Mouse (Mus musculus): Measurements from ENCODE around the gene P2rx7.

P2rx7 gene

DNA sequence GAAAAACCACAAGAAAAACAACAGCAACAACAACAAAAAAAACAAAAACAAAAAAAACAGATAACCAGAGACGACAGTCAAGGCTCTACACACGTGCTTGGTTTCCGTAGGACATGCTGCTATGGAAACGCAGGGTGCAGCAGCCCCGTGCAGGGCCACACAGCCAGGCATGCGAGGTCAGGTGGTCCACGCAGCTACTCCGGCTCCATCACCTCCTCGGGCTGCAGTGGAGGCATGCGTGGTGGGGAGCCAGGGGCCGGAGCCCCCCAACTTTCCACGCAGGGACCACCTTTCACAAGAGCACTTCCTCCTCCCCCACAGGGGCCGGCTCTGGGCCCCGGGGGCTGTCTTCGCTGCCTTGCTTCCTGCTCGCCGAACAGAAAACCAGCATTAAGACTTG, 90.2 kb downstream of the P2rx7 start:
- DNase-seq: no peak

DNA sequence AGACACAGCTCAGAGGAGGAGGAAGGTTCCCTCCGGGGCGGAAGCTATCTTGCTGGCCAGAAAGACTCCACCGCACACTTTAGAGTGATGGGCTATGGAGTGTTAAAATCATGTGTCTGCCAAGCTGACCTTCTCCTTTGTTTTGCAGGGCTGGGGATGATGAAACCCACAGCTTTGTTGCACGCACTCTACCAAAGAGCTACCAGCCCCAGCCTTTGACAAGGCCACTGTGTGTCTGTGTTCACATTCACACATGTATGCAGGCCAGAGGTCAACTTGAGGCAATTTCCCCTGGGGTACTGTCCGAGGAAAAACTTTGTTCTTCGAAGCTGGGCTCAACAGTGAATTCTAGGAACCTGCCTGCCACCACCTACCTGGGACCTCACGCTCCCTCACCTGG, 92.1 kb downstream of the P2rx7 start:
- DNase-seq: no peak

- DNase-seq: no peak
Measured at GRCm38 (mm10) chr5:122736761-122737160, 93.0 kb downstream of the P2rx7 start.

All from lung, adult 18-20 months (tissue).